Mouse (Mus musculus): ENCODE results near the gene Ipo11.

Gene Ipo11

GRCm38 (mm10) chr13:106904637-106905036 lies 32.1 kb downstream of the Ipo11 start:
- DNase-seq (ENCODE audit: low spot score): no peak

- DNase-seq (ENCODE audit: low spot score): peak; percentile 25
Observed at GRCm38 (mm10) chr13:106894284-106894683, 42.5 kb downstream of the Ipo11 start.

- no peak for DNase-seq (ENCODE audit: low spot score)
Observed at GRCm38 (mm10) chr13:106893701-106894100, 43.1 kb downstream of the Ipo11 start.

- no peak for DNase-seq (ENCODE audit: low spot score)
Observed at GRCm38 (mm10) chr13:106893196-106893595, 43.6 kb downstream of the Ipo11 start.

GRCm38 (mm10) chr13:106887364-106887763 lies 49.4 kb downstream of the Ipo11 start:
- DNase-seq (ENCODE audit: low spot score): no peak

- DNase-seq (ENCODE audit: low spot score): no peak
Observed at GRCm38 (mm10) chr13:106884249-106884648, 52.5 kb downstream of the Ipo11 start.

GRCm38 (mm10) chr13:106876278-106876677 lies 60.5 kb downstream of the Ipo11 start:
- DNase-seq (ENCODE audit: low spot score): no peak

GRCm38 (mm10) chr13:106865547-106865946 lies 71.2 kb downstream of the Ipo11 start:
- no peak for DNase-seq (ENCODE audit: low spot score)

- DNase-seq (ENCODE audit: low spot score): no peak
Observed at GRCm38 (mm10) chr13:106858779-106859178, 78.0 kb downstream of the Ipo11 start.

GRCm38 (mm10) chr13:106856556-106856955 lies 80.2 kb downstream of the Ipo11 start:
- no peak for DNase-seq (ENCODE audit: low spot score)

- DNase-seq (ENCODE audit: low spot score): no peak
Observed at GRCm38 (mm10) chr13:106847534-106847933, 89.2 kb downstream of the Ipo11 start.

GRCm38 (mm10) chr13:106844928-106845327 lies 91.8 kb downstream of the Ipo11 start:
- DNase-seq (ENCODE audit: low spot score): no peak

- no peak for DNase-seq (ENCODE audit: low spot score)
Observed at GRCm38 (mm10) chr13:106842542-106842941, 94.2 kb downstream of the Ipo11 start.

GRCm38 (mm10) chr13:106838778-106839177 lies 98.0 kb downstream of the Ipo11 start:
- no peak for DNase-seq (ENCODE audit: low spot score)

- DNase-seq (ENCODE audit: low spot score): no peak
Observed at GRCm38 (mm10) chr13:106836527-106836879, 100.3 kb downstream of the Ipo11 start.

GRCm38 (mm10) chr13:106835844-106836526 lies 100.8 kb downstream of the Ipo11 start:
- no peak for DNase-seq (ENCODE audit: low spot score)

GRCm38 (mm10) chr13:106830029-106830428 lies 106.7 kb downstream of the Ipo11 start:
- DNase-seq (ENCODE audit: low spot score): no peak

GRCm38 (mm10) chr13:106829327-106829997 lies 107.3 kb downstream of the Ipo11 start:
- DNase-seq (ENCODE audit: low spot score): no peak

- no peak for DNase-seq (ENCODE audit: low spot score)
Observed at GRCm38 (mm10) chr13:106825618-106826017, 111.1 kb downstream of the Ipo11 start.

- no peak for DNase-seq (ENCODE audit: low spot score)
Observed at GRCm38 (mm10) chr13:106823875-106824191, 112.9 kb downstream of the Ipo11 start.

GRCm38 (mm10) chr13:106823121-106823874 lies 113.5 kb downstream of the Ipo11 start:
- DNase-seq (ENCODE audit: low spot score): no peak

GRCm38 (mm10) chr13:106820149-106820548 lies 116.6 kb downstream of the Ipo11 start:
- DNase-seq (ENCODE audit: low spot score): no peak

- no peak for DNase-seq (ENCODE audit: low spot score)
Observed at GRCm38 (mm10) chr13:106819749-106820148, 117.0 kb downstream of the Ipo11 start.

All from MN1 (cell line).